Comparison of ENCODE assay signal across 14 mouse cellular contexts in the genomic region with DNA sequence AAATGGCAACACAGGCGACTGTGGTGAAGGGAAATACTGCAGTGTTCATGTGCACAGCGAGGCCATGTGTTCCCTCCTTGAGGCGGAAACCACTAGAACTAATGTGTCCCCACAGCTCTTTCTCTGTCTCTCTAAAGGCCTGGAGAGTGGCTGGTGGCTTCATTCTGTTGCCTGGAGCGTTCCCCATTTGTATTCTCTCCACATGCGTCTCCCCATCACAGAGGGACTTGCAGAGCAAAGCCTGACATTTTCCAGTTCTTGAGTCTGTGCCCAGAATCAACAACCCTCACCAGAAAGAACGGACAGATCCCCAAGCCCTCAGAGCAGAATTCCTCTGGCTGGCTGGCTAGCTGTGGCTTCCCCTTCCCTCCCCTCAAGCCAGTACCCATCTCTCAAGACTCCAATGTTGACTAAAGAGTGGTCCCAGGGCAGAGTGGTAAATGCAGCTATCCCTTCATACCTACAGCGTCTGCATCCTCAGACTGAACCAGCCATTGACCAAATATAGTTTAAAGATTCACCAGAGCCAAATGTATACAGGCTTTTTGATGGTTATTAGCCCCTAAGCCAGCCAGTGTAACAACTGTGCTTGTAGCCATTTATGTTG.
DNase-seq lines count a peak whose midpoint lies in the region; ATAC-seq lines count a peak whose summit lies in the region.
"Had no signal": no experiment of that assay in that cellular context is flagged by ENCODE, and none has a peak within 500 bp of the region (broad histone marks: within the 10 kb centered on the region; RNA-seq: fewer than 3 reads in every experiment).

No protein-coding gene starts in this region.

- H3K4me1 ChIP-seq in forebrain, embryonic 15.5 days: no peaks in the 10 kb centered on the region
- peaks cover 5% of the 10 kb centered on the region for H3K4me1 ChIP-seq in forebrain, embryonic 13.5 days
- peaks cover 3% of the 10 kb centered on the region; the same call in 1 of the 2 replicates for H3K4me1 ChIP-seq in midbrain, embryonic 15.5 days
- H3K4me1 ChIP-seq in limb, embryonic 10.5 days: 0 out of 2 replicates have a peak, but pooled peaks cover 3% of the 10 kb centered on the region
- H3K4me1 ChIP-seq: megakaryocyte, embryonic 14.5 days had no signal

- no peak overlapping the region for H3K4me3 ChIP-seq in forebrain, embryonic 15.5 days
- H3K4me3 ChIP-seq in forebrain, embryonic 13.5 days: no peak overlapping the region
- H3K4me3 ChIP-seq in midbrain, embryonic 15.5 days: no peak overlapping the region
- H3K4me3 ChIP-seq in limb, embryonic 10.5 days: no peak overlapping the region
- H3K4me3 ChIP-seq: heart, embryonic 13.5 days; megakaryocyte, embryonic 14.5 days had no signal

- DNase-seq in brain, adult 2 months (ENCODE audit: low read depth, low spot score): peak; percentile 84
- peak; percentile 40 to 69 for DNase-seq in layer of hippocampus, adult 18-20 months (ENCODE audit: low spot score in 2 of 2)
- no peak for DNase-seq in lung, adult 18-20 months
- no peak for DNase-seq in thymus, postnatal 25 days
- DNase-seq in limb, embryonic 10.5 days (ENCODE audit: low spot score): no peak
- DNase-seq: adrenal gland, postnatal 25 days; kidney, adult 11 months had no signal

- no peaks in the 10 kb centered on the region for H3K36me3 ChIP-seq in forebrain, embryonic 15.5 days
- no peaks in the 10 kb centered on the region for H3K36me3 ChIP-seq in forebrain, embryonic 13.5 days (ENCODE audit: poor library complexity, severe bottlenecking)
- no peaks in the 10 kb centered on the region for H3K36me3 ChIP-seq in midbrain, embryonic 15.5 days (replicated peaks)
- no peaks in the 10 kb centered on the region for H3K36me3 ChIP-seq in limb, embryonic 10.5 days
- H3K36me3 ChIP-seq: heart, embryonic 13.5 days had no signal

- H3K9me3 ChIP-seq in forebrain, embryonic 15.5 days: no peaks in the 10 kb centered on the region
- no peaks in the 10 kb centered on the region for H3K9me3 ChIP-seq in forebrain, embryonic 13.5 days (replicated peaks)
- no peaks in the 10 kb centered on the region for H3K9me3 ChIP-seq in midbrain, embryonic 15.5 days
- no peaks in the 10 kb centered on the region for H3K9me3 ChIP-seq in limb, embryonic 10.5 days (replicated peaks)
- H3K9me3 ChIP-seq: heart, embryonic 13.5 days had no signal

- 0 out of 2 replicates have a peak, but pooled peaks have one; percentile 35 for ATAC-seq in forebrain, embryonic 15.5 days (replicated peaks)
- no peak for ATAC-seq in forebrain, embryonic 13.5 days
- ATAC-seq in midbrain, embryonic 15.5 days (replicated peaks): 0 out of 2 replicates have a peak, but pooled peaks have one; percentile 63
- ATAC-seq: Patski had no signal

- no peak overlapping the region for H3K4me2 ChIP-seq in forebrain, embryonic 15.5 days (replicated peaks)
- no peak overlapping the region for H3K4me2 ChIP-seq in forebrain, embryonic 13.5 days
- H3K4me2 ChIP-seq in midbrain, embryonic 15.5 days: no peak overlapping the region
- H3K4me2 ChIP-seq: heart, embryonic 13.5 days had no signal

- H3K27me3 ChIP-seq in forebrain, embryonic 15.5 days: no peaks in the 10 kb centered on the region
- H3K27me3 ChIP-seq in forebrain, embryonic 13.5 days: no peaks in the 10 kb centered on the region
- H3K27me3 ChIP-seq in midbrain, embryonic 15.5 days (replicated peaks): no peaks in the 10 kb centered on the region
- no peaks in the 10 kb centered on the region for H3K27me3 ChIP-seq in limb, embryonic 10.5 days (ENCODE audit: low read depth, poor library complexity, severe bottlenecking)
- H3K27me3 ChIP-seq: heart, embryonic 13.5 days; Patski had no signal

- no peak overlapping the region for H3K27ac ChIP-seq in forebrain, embryonic 15.5 days (replicated peaks)
- no peak overlapping the region for H3K27ac ChIP-seq in forebrain, embryonic 13.5 days
- H3K27ac ChIP-seq in midbrain, embryonic 15.5 days: 0 out of 2 replicates have a peak overlapping the region, but pooled peaks have one; percentile 41
- H3K27ac ChIP-seq in limb, embryonic 10.5 days: no peak overlapping the region
- H3K27ac ChIP-seq: heart, embryonic 13.5 days; liver, embryonic 14.5 days had no signal

- no peak overlapping the region for H3K9ac ChIP-seq in forebrain, embryonic 15.5 days (replicated peaks)
- H3K9ac ChIP-seq in forebrain, embryonic 13.5 days: no peak overlapping the region
- H3K9ac ChIP-seq in midbrain, embryonic 15.5 days: no peak overlapping the region
- H3K9ac ChIP-seq: heart, embryonic 13.5 days; liver, embryonic 14.5 days had no signal

- 62% methylated on average over 7 of the region's 7 CpGs for WGBS in forebrain, embryonic 15.5 days
- WGBS in forebrain, embryonic 13.5 days: 77% methylated on average over 7 of the region's 7 CpGs
- 69% methylated on average over 7 of the region's 7 CpGs for WGBS in midbrain, embryonic 15.5 days
- WGBS in limb, embryonic 10.5 days: 85% methylated on average over 7 of the region's 7 CpGs

Comparison
In these comparisons a context has a peak if more than half of its experiments do, and no peak if none do; other contexts are left out.
1. DNase-seq: peak in brain, adult 2 months (single experiment) and layer of hippocampus, adult 18-20 months (2 of 2); none in lung, adult 18-20 months (0 of 2), thymus, postnatal 25 days (single experiment) and limb, embryonic 10.5 days (single experiment).